Mouse (Mus musculus) layer of hippocampus, postnatal 36 days (tissue): ENCODE measurements around the gene Usp20. TPM values are rescaled to one million over a fixed set of nuclear protein-coding genes. Genes with fewer than 3 reads are reported as not detected.
A peak's percentile ranks its signal among the peaks of the same experiment; 100 is the strongest.

Experiments used
- DNase-seq, 2 experiments: peaks; one replicate each; pipeline ENCODE4 v3.0.0; 2022
- total RNA-seq, 2 experiments: library from RNA; stranded (reverse); gene quantifications; 2 replicates each; pipeline ENCODE4 v1.2.3; 2021

The Usp20 gene
- total RNA-seq, 2 experiments from 2014 or later = 79.3 to 80.4 TPM

- no peak for DNase-seq
Measured at GRCm38 (mm10) chr2:31042881-31043280, 60.8 kb downstream of the Usp20 start.

- no peak for DNase-seq
Measured at GRCm38 (mm10) chr2:31043856-31044255, 61.8 kb downstream of the Usp20 start.

- no peak for DNase-seq
Measured at GRCm38 (mm10) chr2:31048037-31048436, 66.0 kb downstream of the Usp20 start.

GRCm38 (mm10) chr2:31052441-31052840 lies 70.4 kb downstream of the Usp20 start:
- DNase-seq = no peak

GRCm38 (mm10) chr2:31053426-31053825 lies 71.3 kb downstream of the Usp20 start:
- DNase-seq = no peak

- no peak for DNase-seq
Measured at GRCm38 (mm10) chr2:31053851-31054340, 71.8 kb downstream of the Usp20 start.

- no peak for DNase-seq
Measured at GRCm38 (mm10) chr2:31056070-31056469, 74.0 kb downstream of the Usp20 start.

- DNase-seq = peak; percentile 33 to 53
Measured at GRCm38 (mm10) chr2:31057549-31058177, 75.6 kb downstream of the Usp20 start.

GRCm38 (mm10) chr2:31058443-31058842 lies 76.4 kb downstream of the Usp20 start:
- no peak for DNase-seq

GRCm38 (mm10) chr2:31060271-31060670 lies 78.2 kb downstream of the Usp20 start:
- no peak for DNase-seq

- DNase-seq = no peak
Measured at GRCm38 (mm10) chr2:31060787-31061730, 79.0 kb downstream of the Usp20 start.

GRCm38 (mm10) chr2:31061868-31062628 lies 80.0 kb downstream of the Usp20 start:
- DNase-seq = no peak

- no peak for DNase-seq
Measured at GRCm38 (mm10) chr2:31066019-31066789, 84.1 kb downstream of the Usp20 start.

- no peak for DNase-seq
Measured at GRCm38 (mm10) chr2:31067059-31067595, 85.0 kb downstream of the Usp20 start.

- no peak for DNase-seq
Measured at GRCm38 (mm10) chr2:31067696-31068245, 85.7 kb downstream of the Usp20 start.

- peak; percentile 41 to 69 for DNase-seq
Measured at GRCm38 (mm10) chr2:31068246-31069113, 86.4 kb downstream of the Usp20 start.

GRCm38 (mm10) chr2:31069114-31069445 lies 87.0 kb downstream of the Usp20 start:
- no peak for DNase-seq

GRCm38 (mm10) chr2:31069506-31069905 lies 87.4 kb downstream of the Usp20 start:
- no peak for DNase-seq
